Mouse (Mus musculus) neural tube, embryonic 13.5 days (tissue): ENCODE results near the gene Ap2b1. TPM values are rescaled to one million over a fixed set of nuclear protein-coding genes. Genes with fewer than 3 reads are reported as not detected.

Experiments
- ATAC-seq: fragments of 200-750 bp; cut with Nextera tagmentation; 2 replicates; pipeline ENCODE4 v1.8.0; 2017; ENCODE audit warnings: low read depth, mild to moderate bottlenecking, moderate TSS enrichment, moderate library complexity
- H3K27ac ChIP-seq: fragments of 300-500 bp; sonication (generic); replicated peaks from 2 replicates; pipeline ENCODE4 v1.5.1; 2015; ENCODE audit warnings: moderate library complexity, mild to moderate bottlenecking, inconsistent platforms
- H3K27me3 ChIP-seq: fragments of 300-500 bp; sonication (generic); 2 replicates; pipeline ENCODE4 v1.6.1; 2015; ENCODE audit warnings: mild to moderate bottlenecking, inconsistent platforms
- H3K36me3 ChIP-seq: fragments of 300-500 bp; sonication (generic); 2 replicates; pipeline ENCODE4 v1.6.1; 2015; ENCODE audit warnings: mild to moderate bottlenecking, inconsistent platforms
- H3K4me1 ChIP-seq: fragments of 300-500 bp; sonication (generic); replicated peaks from 2 replicates; pipeline ENCODE4 v1.6.1; 2015; ENCODE audit warnings: inconsistent platforms
- H3K4me2 ChIP-seq: fragments of 300-500 bp; sonication (generic); 2 replicates; pipeline ENCODE4 v1.6.1; 2015; ENCODE audit warnings: inconsistent platforms, mild to moderate bottlenecking, moderate library complexity
- H3K4me3 ChIP-seq: fragments of 300-500 bp; sonication (generic); 2 replicates; pipeline ENCODE4 v1.5.1; 2015; ENCODE audit warnings: mild to moderate bottlenecking, inconsistent platforms
- H3K9ac ChIP-seq: fragments of 300-500 bp; sonication (generic); 2 replicates; pipeline ENCODE4 v1.6.1; 2015; ENCODE audit warnings: moderate library complexity, mild to moderate bottlenecking, inconsistent platforms
- H3K9me3 ChIP-seq: fragments of 300-500 bp; sonication (generic); 2 replicates; pipeline ENCODE4 v1.6.1; 2016; ENCODE audit warnings: inconsistent platforms
- WGBS: fragments of 180-500 bp; shearing (Covaris S2); methylation state at CpG from one replicate; pipeline ENCODE4 v1.1.7; 2015; 5-methylcytosine and 5-hydroxymethylcytosine counted together
- polyA plus RNA-seq: library from polyadenylated mRNA; unstranded; fragments of >200 nt; fragmentation: Nextera tagmentation; extraction: Ambion mirVana; gene quantifications from 2 replicates; pipeline ENCODE4 v1.2.1, GENCODE M21; 2015

The Ap2b1 gene
- polyA plus RNA-seq, 1 experiment from 2014 or later = 115 TPM

- Histone ChIP-seq H3K9me3 (no peaks in the 10 kb centered on the region), H3K9ac (no peak overlapping the region), H3K36me3 (no peaks in the 10 kb centered on the region), H3K27ac (peak overlapping the region; percentile 61; the same call in 1 of the 2 replicates), H3K27me3 (peaks cover 25% of the 10 kb centered on the region), H3K4me3 (no peak overlapping the region), H3K4me1 (peaks cover 29% of the 10 kb centered on the region), H3K4me2 (no peak overlapping the region)
- ATAC-seq = no peak
- WGBS = 52% methylated on average over 4 of the region's 4 CpGs
Measured at GRCm38 (mm10) chr11:83449298-83449697, 150.5 kb downstream of the Ap2b1 start.

GRCm38 (mm10) chr11:83450550-83450949 is 151.7 kb downstream of the Ap2b1 start:
- no peak for ATAC-seq
- Histone ChIP-seq H3K27me3 (peaks cover 13% of the 10 kb centered on the region), H3K27ac (no peak overlapping the region), H3K4me1 (peaks cover 24% of the 10 kb centered on the region), H3K9me3 (no peaks in the 10 kb centered on the region), H3K4me2 (no peak overlapping the region), H3K36me3 (no peaks in the 10 kb centered on the region), H3K9ac (no peak overlapping the region), H3K4me3 (no peak overlapping the region)
- WGBS = 49% methylated on average over 1 of the region's 1 CpGs

GRCm38 (mm10) chr11:83451281-83451680 is 152.5 kb downstream of the Ap2b1 start:
- ATAC-seq = no peak
- H3K4me1 ChIP-seq = peaks cover 24% of the 10 kb centered on the region
- H3K36me3 ChIP-seq = no peaks in the 10 kb centered on the region
- no peaks in the 10 kb centered on the region for H3K9me3 ChIP-seq
- no peak overlapping the region for H3K27ac ChIP-seq
- no peak overlapping the region for H3K4me2 ChIP-seq
- no peak overlapping the region for H3K4me3 ChIP-seq
- H3K9ac ChIP-seq = no peak overlapping the region
- H3K27me3 ChIP-seq = peaks cover 6% of the 10 kb centered on the region
- WGBS = 91% methylated on average over 10 of the region's 10 CpGs

GRCm38 (mm10) chr11:83454548-83454947 is 155.7 kb downstream of the Ap2b1 start:
- WGBS = 17% methylated on average over 4 of the region's 4 CpGs
- no peak for ATAC-seq
- H3K27me3 ChIP-seq = no peaks in the 10 kb centered on the region; the same call in 1 of the 2 replicates

More at GRCm38 (mm10) chr11:83454548-83454947, 155.7 kb downstream of the Ap2b1 start:
- H3K9ac ChIP-seq = no peak overlapping the region
- no peak overlapping the region for H3K27ac ChIP-seq
- no peaks in the 10 kb centered on the region for H3K9me3 ChIP-seq
- H3K4me1 ChIP-seq = peaks cover 16% of the 10 kb centered on the region; the same call in 1 of the 2 replicates
- no peak overlapping the region for H3K4me2 ChIP-seq
- H3K36me3 ChIP-seq = no peaks in the 10 kb centered on the region
- no peak overlapping the region for H3K4me3 ChIP-seq

Other genes with a start within 250 kb of the Ap2b1 start
- 0.98 and 1.4 TPM in 2 replicates for gene Slfn2, start 233.9 kb upstream of the Ap2b1 start, polyA plus RNA-seq
- not detected in 2 replicates for gene Slfn1, start 182.2 kb upstream of the Ap2b1 start, polyA plus RNA-seq
- gene Slfn4, start 123.8 kb upstream of the Ap2b1 start, polyA plus RNA-seq = not detected in 2 replicates
- gene Slfn3, start 107.7 kb upstream of the Ap2b1 start, polyA plus RNA-seq = 0.10 and 0.17 TPM in 2 replicates
- 0.08 TPM in 1 of 2 replicates, not detected in the other for gene Slfn14, start 12.3 kb upstream of the Ap2b1 start, polyA plus RNA-seq
- 19.8 and 21.3 TPM in 2 replicates for gene Pex12, start 3.6 kb downstream of the Ap2b1 start, polyA plus RNA-seq
- 24.2 and 25.3 TPM in 2 replicates for gene Rasl10b, start 110.1 kb downstream of the Ap2b1 start, polyA plus RNA-seq
- 0.07 and 0.29 TPM in 2 replicates for gene Gas2l2, start 130.4 kb downstream of the Ap2b1 start, polyA plus RNA-seq
- gene 1700020L24Rik, start 138.7 kb downstream of the Ap2b1 start, polyA plus RNA-seq = 0.36 TPM in 1 of 2 replicates, not detected in the other
- 3.5 and 4.6 TPM in 2 replicates for gene Mmp28, start 164.0 kb downstream of the Ap2b1 start, polyA plus RNA-seq
- 10.8 and 11.8 TPM in 2 replicates for gene Taf15, start 174.1 kb downstream of the Ap2b1 start, polyA plus RNA-seq
- not detected in 2 replicates for gene Heatr9, start 223.2 kb downstream of the Ap2b1 start, polyA plus RNA-seq
- gene Ccl5, start 231.5 kb downstream of the Ap2b1 start, polyA plus RNA-seq = not detected in 2 replicates